Mouse (Mus musculus): ENCODE measurements around the gene Accs. TPM values are rescaled to one million over a fixed set of nuclear protein-coding genes. Genes with fewer than 3 reads are reported as not detected.

Accs gene
- polyA plus RNA-seq, 1 experiment, result 14.8 TPM

GRCm38 (mm10) chr2:93886013-93886794 is 36.5 kb upstream of the Accs start:
- Histone ChIP-seq H3K4me1 (ENCODE audit: control insufficient read depth, insufficient read depth, low read length) (peaks cover under 1% of the 10 kb centered on the region; the same call in 1 of the 2 replicates), H3K4me3 (ENCODE audit: insufficient read depth, low read depth, low read length) (no peak overlapping the region), H3K36me3 (ENCODE audit: control insufficient read depth, insufficient read depth, low read length) (no peaks in the 10 kb centered on the region), H3K27me3 (replicated peaks; ENCODE audit: control insufficient read depth, insufficient read depth, low read length) (no peaks in the 10 kb centered on the region), H3K27ac (ENCODE audit: insufficient read depth, low read depth, low read length) (no peak overlapping the region)
- TF ChIP-seq POLR2A (IDR thresholded peaks at IDR 0.05; ENCODE audit: low read depth, low read length) (no peak), CTCF (conservative IDR thresholded peaks at IDR 0.05; ENCODE audit: insufficient read depth, insufficient read length, low read depth, low read length) (no peak)
- 36% methylated on average over 10 of the region's 10 CpGs for WGBS
- DNase-seq, result no peak

GRCm38 (mm10) chr2:93883066-93883465 is 33.3 kb upstream of the Accs start:
- WGBS, result 61% methylated on average over 5 of the region's 5 CpGs
- Histone ChIP-seq H3K27ac (ENCODE audit: insufficient read depth, low read depth, low read length) (no peak overlapping the region), H3K4me3 (ENCODE audit: insufficient read depth, low read depth, low read length) (no peak overlapping the region), H3K36me3 (ENCODE audit: control insufficient read depth, insufficient read depth, low read length) (no peaks in the 10 kb centered on the region), H3K27me3 (replicated peaks; ENCODE audit: control insufficient read depth, insufficient read depth, low read length) (no peaks in the 10 kb centered on the region), H3K4me1 (ENCODE audit: control insufficient read depth, insufficient read depth, low read length) (no peaks in the 10 kb centered on the region)
- DNase-seq, result no peak
- TF ChIP-seq CTCF (conservative IDR thresholded peaks at IDR 0.05; ENCODE audit: insufficient read depth, insufficient read length, low read depth, low read length) (no peak), POLR2A (IDR thresholded peaks at IDR 0.05; ENCODE audit: low read depth, low read length) (no peak)

GRCm38 (mm10) chr2:93881640-93882367 is 32.1 kb upstream of the Accs start:
- H3K27ac ChIP-seq (ENCODE audit: insufficient read depth, low read depth, low read length), result no peak overlapping the region
- no peak overlapping the region for H3K4me3 ChIP-seq (ENCODE audit: insufficient read depth, low read depth, low read length)
- no peaks in the 10 kb centered on the region for H3K4me1 ChIP-seq (ENCODE audit: control insufficient read depth, insufficient read depth, low read length)
- TF ChIP-seq CTCF (conservative IDR thresholded peaks at IDR 0.05; ENCODE audit: insufficient read depth, insufficient read length, low read depth, low read length) (no peak), POLR2A (IDR thresholded peaks at IDR 0.05; ENCODE audit: low read depth, low read length) (no peak)
- WGBS, result 89% methylated on average over 9 of the region's 9 CpGs
- H3K36me3 ChIP-seq (ENCODE audit: control insufficient read depth, insufficient read depth, low read length), result no peaks in the 10 kb centered on the region
- H3K27me3 ChIP-seq (replicated peaks; ENCODE audit: control insufficient read depth, insufficient read depth, low read length), result no peaks in the 10 kb centered on the region
- DNase-seq, result no peak

- Histone ChIP-seq H3K36me3 (ENCODE audit: control insufficient read depth, insufficient read depth, low read length) (no peaks in the 10 kb centered on the region), H3K27ac (ENCODE audit: insufficient read depth, low read depth, low read length) (no peak overlapping the region), H3K4me3 (ENCODE audit: insufficient read depth, low read depth, low read length) (no peak overlapping the region), H3K27me3 (replicated peaks; ENCODE audit: control insufficient read depth, insufficient read depth, low read length) (no peaks in the 10 kb centered on the region), H3K4me1 (ENCODE audit: control insufficient read depth, insufficient read depth, low read length) (no peaks in the 10 kb centered on the region)
- TF ChIP-seq CTCF (conservative IDR thresholded peaks at IDR 0.05; ENCODE audit: insufficient read depth, insufficient read length, low read depth, low read length), result no peak
- WGBS, result 69% methylated on average over 3 of the region's 3 CpGs
- DNase-seq, result no peak
Observed at GRCm38 (mm10) chr2:93880981-93881380, 31.2 kb upstream of the Accs start.

GRCm38 (mm10) chr2:93880450-93880849 is 30.7 kb upstream of the Accs start:
- WGBS, result 74% methylated on average over 8 of the region's 8 CpGs

GRCm38 (mm10) chr2:93877005-93877404 is 27.3 kb upstream of the Accs start:
- 61% methylated on average over 5 of the region's 5 CpGs for WGBS
- no peak for TF ChIP-seq POLR2A (IDR thresholded peaks at IDR 0.05; ENCODE audit: low read depth, low read length)
- H3K4me1 ChIP-seq (ENCODE audit: control insufficient read depth, insufficient read depth, low read length), result no peaks in the 10 kb centered on the region
- H3K4me3 ChIP-seq (ENCODE audit: insufficient read depth, low read depth, low read length), result no peak overlapping the region
- H3K27ac ChIP-seq (ENCODE audit: insufficient read depth, low read depth, low read length), result no peak overlapping the region
- no peaks in the 10 kb centered on the region for H3K27me3 ChIP-seq (replicated peaks; ENCODE audit: control insufficient read depth, insufficient read depth, low read length)
- DNase-seq, result no peak
- H3K36me3 ChIP-seq (ENCODE audit: control insufficient read depth, insufficient read depth, low read length), result no peaks in the 10 kb centered on the region

More at GRCm38 (mm10) chr2:93880450-93880849, 30.7 kb upstream of the Accs start:
- H3K27ac ChIP-seq (ENCODE audit: insufficient read depth, low read depth, low read length), result no peak overlapping the region
- TF ChIP-seq CTCF (conservative IDR thresholded peaks at IDR 0.05; ENCODE audit: insufficient read depth, insufficient read length, low read depth, low read length), result no peak
- no peak for TF ChIP-seq POLR2A (IDR thresholded peaks at IDR 0.05; ENCODE audit: low read depth, low read length)
- H3K27me3 ChIP-seq (replicated peaks; ENCODE audit: control insufficient read depth, insufficient read depth, low read length), result no peaks in the 10 kb centered on the region
- H3K4me1 ChIP-seq (ENCODE audit: control insufficient read depth, insufficient read depth, low read length), result no peaks in the 10 kb centered on the region
- no peak overlapping the region for H3K4me3 ChIP-seq (ENCODE audit: insufficient read depth, low read depth, low read length)
- H3K36me3 ChIP-seq (ENCODE audit: control insufficient read depth, insufficient read depth, low read length), result no peaks in the 10 kb centered on the region
- no peak for DNase-seq

- no peaks in the 10 kb centered on the region for H3K36me3 ChIP-seq (ENCODE audit: control insufficient read depth, insufficient read depth, low read length)
- no peak for DNase-seq
- TF ChIP-seq CTCF (conservative IDR thresholded peaks at IDR 0.05; ENCODE audit: insufficient read depth, insufficient read length, low read depth, low read length) (no peak), POLR2A (IDR thresholded peaks at IDR 0.05; ENCODE audit: low read depth, low read length) (no peak)
- WGBS, result 87% methylated on average over 3 of the region's 3 CpGs
- no peak overlapping the region for H3K4me3 ChIP-seq (ENCODE audit: insufficient read depth, low read depth, low read length)
- no peaks in the 10 kb centered on the region for H3K4me1 ChIP-seq (ENCODE audit: control insufficient read depth, insufficient read depth, low read length)
- no peaks in the 10 kb centered on the region for H3K27me3 ChIP-seq (replicated peaks; ENCODE audit: control insufficient read depth, insufficient read depth, low read length)
- no peak overlapping the region for H3K27ac ChIP-seq (ENCODE audit: insufficient read depth, low read depth, low read length)
Observed at GRCm38 (mm10) chr2:93874606-93875005, 24.9 kb upstream of the Accs start.
